Mouse (Mus musculus) bone marrow macrophage, adult 2 months (primary cell): ENCODE measurements at regions not wholly inside any gene's neighbourhood (a gene's known extent, or its start where the extent isn't known, plus 50 kb on each side); places are given as distances from the start of the nearest gene placed in this dataset.

ENCODE experiments used
- CTCF ChIP-seq: IDR thresholded peaks from 2 replicates; pipeline ENCODE4 v1.5.1; 2012; ENCODE audit warnings: low read depth, mild to moderate bottlenecking, low read length, moderate library complexity
- POLR2A ChIP-seq: IDR thresholded peaks from 2 replicates; pipeline ENCODE4 v1.6.1; 2012; ENCODE audit warnings: mild to moderate bottlenecking, low read depth, low read length, borderline replicate concordance

DNA sequence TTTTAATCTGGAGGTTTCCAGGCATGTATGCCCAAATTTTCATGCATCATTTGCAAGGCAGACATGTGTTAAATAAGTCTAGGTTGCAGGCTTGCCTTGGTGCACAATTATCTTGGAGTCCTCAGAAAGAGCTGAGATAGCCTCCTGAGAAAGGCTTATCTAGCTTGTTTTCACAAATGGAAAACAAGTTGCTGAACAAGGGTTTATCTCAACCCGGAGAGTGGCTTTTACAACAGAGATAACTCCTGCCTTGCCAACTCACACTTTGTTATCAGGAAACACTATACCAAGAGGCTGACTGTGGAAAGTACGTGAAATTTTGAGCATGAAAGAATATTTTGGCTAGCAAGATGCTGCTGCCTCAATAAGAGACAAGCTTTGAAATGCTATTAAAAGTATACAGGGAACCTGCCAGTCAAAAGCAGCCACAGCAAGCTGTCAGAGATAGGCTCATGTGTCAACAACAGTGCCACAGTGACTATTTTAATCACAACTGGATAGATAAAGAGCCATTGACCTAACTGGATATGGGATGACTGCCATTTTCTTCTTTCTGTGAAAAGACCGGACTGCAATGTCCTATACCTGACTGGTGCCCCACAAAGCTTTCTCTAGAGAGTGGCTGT, 3376.6 kb upstream of the Gm7489 start:
- TF ChIP-seq CTCF (no peak), POLR2A (no peak)
